Mouse (Mus musculus): ENCODE results near the gene Cntd1. TPM values are rescaled to one million over a fixed set of nuclear protein-coding genes. Genes with fewer than 3 reads are reported as not detected.

The Cntd1 gene
- 0.72 and 1.1 TPM in 2 replicates for polyA plus RNA-seq (2015; fragmentation: Nextera tagmentation; extraction: Ambion mirVana)

DNA sequence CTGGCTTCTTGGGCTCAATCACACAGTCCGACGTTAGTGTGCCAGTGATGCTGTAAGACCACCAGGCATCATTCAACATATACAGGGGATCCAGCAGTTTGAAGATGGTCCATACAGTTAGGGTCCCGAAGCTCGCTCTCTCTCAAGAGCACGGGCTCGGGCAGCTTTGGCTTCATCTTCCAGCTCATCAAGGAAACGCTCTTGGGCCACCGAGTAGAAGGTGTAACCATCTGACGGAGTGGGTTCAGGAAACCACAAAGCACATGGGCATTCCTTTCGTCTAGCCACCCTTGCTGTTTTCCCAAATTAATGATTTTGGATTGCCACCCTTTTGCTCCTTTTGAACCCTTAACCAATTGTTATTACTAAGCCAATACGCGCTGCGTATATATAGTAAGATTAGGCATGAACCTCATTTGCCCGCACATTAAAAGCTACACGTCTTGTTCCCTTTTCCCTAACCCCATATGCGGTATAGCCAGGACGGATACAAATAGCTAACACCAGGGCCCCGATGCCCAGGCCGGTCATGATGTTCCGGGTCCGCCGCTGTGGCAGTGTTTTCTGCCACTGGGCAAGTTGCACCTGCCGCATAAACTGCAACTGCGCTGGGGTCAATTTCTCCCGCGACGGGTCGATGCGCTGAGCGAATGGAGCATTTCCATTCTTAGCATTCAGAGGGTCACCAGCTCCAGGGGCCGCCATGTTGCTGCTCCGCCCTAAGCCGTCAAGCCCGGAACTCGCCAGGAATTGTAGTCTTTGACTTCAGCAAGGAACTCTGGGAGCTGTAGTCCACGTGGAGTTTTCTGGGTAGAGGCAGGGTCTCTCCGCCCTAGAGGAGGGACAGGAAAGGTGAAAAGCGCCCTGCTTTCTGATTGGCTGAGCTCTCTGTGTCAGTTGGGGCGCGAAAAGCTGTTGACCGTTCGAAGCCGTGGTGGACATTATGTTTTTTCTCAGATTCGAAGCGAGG lies at the start of gene Cntd1, which contains the start of gene Coa3:
TSS of gene Cntd1 (plus strand) at position 790 of the 970 bp plus-strand sequence.
TSS of gene Coa3 (minus strand) at position 892 of the 970 bp plus-strand sequence.
- H3K9ac ChIP-seq = peak within 1 kb of the TSS; percentile 80
- peak within 1 kb of the TSS; percentile 80 for H3K4me3 ChIP-seq (replicated peaks)
- WGBS = 5% methylated on average over 45 of the region's 45 CpGs
- H3K4me1 ChIP-seq (replicated peaks) = peaks cover 23% of the 10 kb centered on the region
- H3K36me3 ChIP-seq = no peaks in the 10 kb centered on the region
- H3K4me2 ChIP-seq (replicated peaks) = peak within 1 kb of the TSS; percentile 78
- no peaks in the 10 kb centered on the region for H3K27me3 ChIP-seq (replicated peaks)
- peak; percentile 94 for ATAC-seq
- H3K27ac ChIP-seq = peak within 1 kb of the TSS; percentile 83
- H3K9me3 ChIP-seq = no peaks in the 10 kb centered on the region

- WGBS = 47% methylated on average over 8 of the region's 8 CpGs
- Histone ChIP-seq H3K4me2 (replicated peaks) (0 out of 2 replicates have a peak overlapping the region, but pooled peaks have one; percentile 56), H3K4me3 (replicated peaks) (no peak overlapping the region), H3K36me3 (no peaks in the 10 kb centered on the region), H3K9ac (no peak overlapping the region), H3K27ac (peak overlapping the region; percentile 84), H3K27me3 (replicated peaks) (no peaks in the 10 kb centered on the region), H3K9me3 (no peaks in the 10 kb centered on the region), H3K4me1 (replicated peaks) (peaks cover 45% of the 10 kb centered on the region)
- no peak for ATAC-seq
Measured at GRCm38 (mm10) chr11:101229361-101229900, 49.4 kb upstream of the Cntd1 start.

- 31% methylated on average over 2 of the region's 2 CpGs for WGBS
- H3K4me2 ChIP-seq (replicated peaks) = peak overlapping the region; percentile 56; the same call in 1 of the 2 replicates
Measured at GRCm38 (mm10) chr11:101230061-101230511, 48.7 kb upstream of the Cntd1 start.

GRCm38 (mm10) chr11:101230526-101230925 lies 48.3 kb upstream of the Cntd1 start:
- no peak overlapping the region for H3K4me3 ChIP-seq (replicated peaks)

More at GRCm38 (mm10) chr11:101230061-101230511, 48.7 kb upstream of the Cntd1 start:
- no peak overlapping the region for H3K9ac ChIP-seq
- no peaks in the 10 kb centered on the region for H3K9me3 ChIP-seq
- peak overlapping the region; percentile 84 for H3K27ac ChIP-seq
- no peak for ATAC-seq
- H3K36me3 ChIP-seq = no peaks in the 10 kb centered on the region
- no peaks in the 10 kb centered on the region for H3K27me3 ChIP-seq (replicated peaks)
- peaks cover 39% of the 10 kb centered on the region for H3K4me1 ChIP-seq (replicated peaks)
- H3K4me3 ChIP-seq (replicated peaks) = no peak overlapping the region

GRCm38 (mm10) chr11:101230991-101231871 lies 47.6 kb upstream of the Cntd1 start:
- ATAC-seq = peak; percentile 28
- peak overlapping the region; percentile 56 for H3K4me2 ChIP-seq (replicated peaks)
- no peaks in the 10 kb centered on the region for H3K27me3 ChIP-seq (replicated peaks)
- H3K9me3 ChIP-seq = no peaks in the 10 kb centered on the region
- peaks cover 35% of the 10 kb centered on the region for H3K4me1 ChIP-seq (replicated peaks)
- H3K36me3 ChIP-seq = no peaks in the 10 kb centered on the region
- H3K4me3 ChIP-seq (replicated peaks) = peak overlapping the region; percentile 19
- WGBS = 6% methylated on average over 18 of the region's 18 CpGs
- H3K27ac ChIP-seq = peak overlapping the region; percentile 84
- peak overlapping the region; percentile 2 for H3K9ac ChIP-seq

More at GRCm38 (mm10) chr11:101230526-101230925, 48.3 kb upstream of the Cntd1 start:
- 28% methylated on average over 5 of the region's 5 CpGs for WGBS
- H3K4me2 ChIP-seq (replicated peaks) = peak overlapping the region; percentile 56
- no peaks in the 10 kb centered on the region for H3K9me3 ChIP-seq
- H3K4me1 ChIP-seq (replicated peaks) = peaks cover 35% of the 10 kb centered on the region
- H3K9ac ChIP-seq = 0 out of 2 replicates have a peak overlapping the region, but pooled peaks have one; percentile 2
- no peak for ATAC-seq
- peak overlapping the region; percentile 84 for H3K27ac ChIP-seq
- H3K36me3 ChIP-seq = no peaks in the 10 kb centered on the region
- no peaks in the 10 kb centered on the region for H3K27me3 ChIP-seq (replicated peaks)

DNA sequence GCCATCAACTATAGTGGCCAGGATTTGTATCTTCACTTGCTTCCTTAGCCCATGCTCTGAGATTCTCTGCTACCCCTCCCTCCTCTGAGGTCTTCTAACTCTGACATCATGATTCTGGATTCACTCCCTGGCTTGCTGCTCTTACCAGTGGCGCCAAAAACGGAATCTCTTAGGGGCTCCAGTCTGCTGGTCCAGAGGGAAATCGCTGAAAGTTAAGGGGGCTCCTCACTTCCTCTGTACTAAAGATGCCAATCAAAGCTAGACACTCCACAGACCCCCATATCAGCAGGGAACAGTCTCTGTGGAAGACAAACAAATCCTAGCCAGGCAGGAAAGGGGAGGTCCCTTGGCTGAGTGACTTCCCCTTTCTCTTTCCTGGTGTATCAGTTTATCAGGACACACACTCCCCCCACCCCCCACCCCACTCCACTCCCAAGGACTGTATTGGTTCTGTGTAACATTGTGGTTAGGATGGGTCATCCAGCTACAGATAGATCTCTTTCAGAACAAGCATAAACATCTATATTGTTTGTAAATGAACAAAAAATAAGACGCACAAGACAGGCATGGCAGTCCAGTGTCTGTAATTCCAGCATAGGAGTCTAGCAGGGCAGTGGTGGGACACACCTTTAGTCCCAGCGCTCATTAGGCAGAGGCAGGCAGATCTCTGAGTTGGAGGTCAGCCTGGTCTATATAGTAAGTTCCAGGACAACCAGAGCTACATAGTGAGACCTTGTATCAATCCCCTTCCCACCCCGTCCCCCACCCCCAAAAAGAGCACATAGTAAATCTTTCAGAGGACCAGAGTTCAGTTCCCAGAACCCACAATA lies 46.6 kb upstream of the Cntd1 start:
- peak overlapping the region; percentile 84 for H3K27ac ChIP-seq
- 45% methylated on average over 6 of the region's 6 CpGs for WGBS
- peak overlapping the region; percentile 56 for H3K4me2 ChIP-seq (replicated peaks)
- no peaks in the 10 kb centered on the region for H3K27me3 ChIP-seq (replicated peaks)
- peak overlapping the region; percentile 19 for H3K4me3 ChIP-seq (replicated peaks)
- 0 out of 2 replicates have a peak overlapping the region, but pooled peaks have one; percentile 2 for H3K9ac ChIP-seq
- H3K4me1 ChIP-seq (replicated peaks) = peaks cover 33% of the 10 kb centered on the region
- no peaks in the 10 kb centered on the region for H3K36me3 ChIP-seq
- H3K9me3 ChIP-seq = no peaks in the 10 kb centered on the region
- peak; percentile 80 for ATAC-seq

DNA sequence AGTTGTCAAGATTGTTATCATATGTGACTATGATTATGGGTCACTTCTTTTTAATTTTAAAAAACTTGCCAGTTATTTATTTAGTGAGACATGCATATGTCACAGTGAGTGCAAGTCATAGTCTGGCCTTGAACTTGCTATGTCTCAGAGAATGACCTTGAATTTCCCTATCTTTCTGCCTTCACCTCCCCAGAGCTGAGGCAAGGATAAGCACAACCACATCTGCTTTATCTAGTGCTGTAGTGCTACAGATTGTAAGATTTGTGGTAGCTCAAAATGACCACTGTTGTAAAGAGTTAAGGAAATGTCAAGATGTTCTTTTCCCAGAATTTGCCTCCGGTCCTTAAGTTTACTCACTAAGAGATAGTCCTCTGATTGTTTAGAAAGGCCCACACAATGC lies 45.6 kb upstream of the Cntd1 start:
- 53% methylated on average over 1 of the region's 1 CpGs for WGBS

DNA sequence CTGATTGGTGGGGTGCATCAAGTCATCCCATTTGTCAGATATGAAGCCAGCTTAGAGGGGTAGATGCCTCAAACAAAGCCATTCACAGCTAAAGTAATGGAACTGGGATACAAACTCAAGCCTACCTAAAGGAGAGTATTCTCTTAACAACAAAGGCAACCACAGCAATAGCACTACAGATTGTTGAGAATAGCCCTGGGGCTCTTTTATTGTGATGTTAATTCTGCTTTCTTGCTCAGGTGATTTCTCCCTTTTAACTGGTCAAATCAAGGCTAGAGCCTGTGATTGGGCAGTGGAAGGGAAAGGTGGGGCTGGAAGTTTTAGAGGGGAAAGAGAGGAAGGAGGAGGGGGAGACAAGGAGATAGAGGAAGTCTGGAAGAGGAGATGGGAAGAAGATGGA lies 44.7 kb upstream of the Cntd1 start:
- ATAC-seq = no peak
- Histone ChIP-seq H3K9me3 (no peaks in the 10 kb centered on the region), H3K4me1 (replicated peaks) (peaks cover 36% of the 10 kb centered on the region), H3K4me2 (replicated peaks) (no peak overlapping the region), H3K27ac (no peak overlapping the region), H3K36me3 (no peaks in the 10 kb centered on the region), H3K27me3 (replicated peaks) (no peaks in the 10 kb centered on the region), H3K9ac (no peak overlapping the region), H3K4me3 (replicated peaks) (no peak overlapping the region)

More for the DNA sequence above, 45.6 kb upstream of the Cntd1 start:
- no peak overlapping the region for H3K9ac ChIP-seq
- H3K27me3 ChIP-seq (replicated peaks) = no peaks in the 10 kb centered on the region
- no peaks in the 10 kb centered on the region for H3K9me3 ChIP-seq
- no peaks in the 10 kb centered on the region for H3K36me3 ChIP-seq
- no peak overlapping the region for H3K27ac ChIP-seq
- no peak for ATAC-seq
- no peak overlapping the region for H3K4me2 ChIP-seq (replicated peaks)
- H3K4me3 ChIP-seq (replicated peaks) = no peak overlapping the region
- H3K4me1 ChIP-seq (replicated peaks) = peaks cover 36% of the 10 kb centered on the region

DNA sequence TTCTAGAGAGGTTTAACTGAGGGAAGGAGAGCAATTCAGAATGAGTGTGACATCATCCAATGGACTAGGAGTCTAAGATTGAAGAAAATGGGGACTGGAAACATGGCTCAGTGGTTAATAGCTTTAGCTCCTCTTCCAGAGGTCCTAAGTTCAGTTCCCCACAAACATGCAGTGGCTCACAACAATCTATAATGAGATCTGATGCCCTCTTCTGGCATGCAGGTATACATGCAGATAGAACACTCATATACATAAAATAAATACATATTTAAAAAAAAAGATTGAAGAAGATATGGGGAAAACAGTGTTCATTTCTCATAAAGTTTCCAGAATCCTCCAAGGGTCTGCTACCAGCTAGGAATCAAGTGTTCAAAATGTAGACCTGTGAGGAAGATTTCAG lies 43.4 kb upstream of the Cntd1 start:
- no peak overlapping the region for H3K9ac ChIP-seq
- peaks cover 25% of the 10 kb centered on the region for H3K4me1 ChIP-seq (replicated peaks)
- H3K4me2 ChIP-seq (replicated peaks) = no peak overlapping the region
- H3K4me3 ChIP-seq (replicated peaks) = no peak overlapping the region
- no peaks in the 10 kb centered on the region for H3K9me3 ChIP-seq
- H3K36me3 ChIP-seq = no peaks in the 10 kb centered on the region
- ATAC-seq = no peak
- no peak overlapping the region for H3K27ac ChIP-seq
- no peaks in the 10 kb centered on the region for H3K27me3 ChIP-seq (replicated peaks)

- Histone ChIP-seq H3K4me2 (replicated peaks) (no peak overlapping the region), H3K9me3 (no peaks in the 10 kb centered on the region), H3K27ac (no peak overlapping the region), H3K27me3 (replicated peaks) (no peaks in the 10 kb centered on the region), H3K4me1 (replicated peaks) (peaks cover 12% of the 10 kb centered on the region), H3K4me3 (replicated peaks) (no peak overlapping the region), H3K9ac (no peak overlapping the region), H3K36me3 (no peaks in the 10 kb centered on the region)
- no peak for ATAC-seq
- WGBS = 95% methylated on average over 5 of the region's 5 CpGs
Measured at GRCm38 (mm10) chr11:101236782-101237181, 42.0 kb upstream of the Cntd1 start.

GRCm38 (mm10) chr11:101238071-101238647 lies 40.7 kb upstream of the Cntd1 start:
- Histone ChIP-seq H3K4me1 (replicated peaks) (0 out of 2 replicates have a peak, but pooled peaks cover 4% of the 10 kb centered on the region), H3K9me3 (no peaks in the 10 kb centered on the region), H3K36me3 (no peaks in the 10 kb centered on the region), H3K4me3 (replicated peaks) (no peak overlapping the region), H3K27me3 (replicated peaks) (no peaks in the 10 kb centered on the region), H3K27ac (peak overlapping the region; percentile 81), H3K9ac (no peak overlapping the region), H3K4me2 (replicated peaks) (no peak overlapping the region)
- peak; percentile 68 for ATAC-seq
- 28% methylated on average over 5 of the region's 5 CpGs for WGBS
